Mouse (Mus musculus) heart, postnatal 4 days (tissue): ENCODE results near the gene Kansl1. TPM values are rescaled to one million over a fixed set of nuclear protein-coding genes. Genes with fewer than 3 reads are reported as not detected.

ENCODE experiments used
- DNase-seq: peaks from one replicate; pipeline ENCODE4 v3.0.0; 2021
- total RNA-seq, 2 experiments: library from RNA; stranded (reverse); gene quantifications; 2 replicates each; pipeline ENCODE4 v1.2.3; 2021

The Kansl1 gene
- total RNA-seq, 2 experiments from 2014 or later, result 35.5 TPM

DNA sequence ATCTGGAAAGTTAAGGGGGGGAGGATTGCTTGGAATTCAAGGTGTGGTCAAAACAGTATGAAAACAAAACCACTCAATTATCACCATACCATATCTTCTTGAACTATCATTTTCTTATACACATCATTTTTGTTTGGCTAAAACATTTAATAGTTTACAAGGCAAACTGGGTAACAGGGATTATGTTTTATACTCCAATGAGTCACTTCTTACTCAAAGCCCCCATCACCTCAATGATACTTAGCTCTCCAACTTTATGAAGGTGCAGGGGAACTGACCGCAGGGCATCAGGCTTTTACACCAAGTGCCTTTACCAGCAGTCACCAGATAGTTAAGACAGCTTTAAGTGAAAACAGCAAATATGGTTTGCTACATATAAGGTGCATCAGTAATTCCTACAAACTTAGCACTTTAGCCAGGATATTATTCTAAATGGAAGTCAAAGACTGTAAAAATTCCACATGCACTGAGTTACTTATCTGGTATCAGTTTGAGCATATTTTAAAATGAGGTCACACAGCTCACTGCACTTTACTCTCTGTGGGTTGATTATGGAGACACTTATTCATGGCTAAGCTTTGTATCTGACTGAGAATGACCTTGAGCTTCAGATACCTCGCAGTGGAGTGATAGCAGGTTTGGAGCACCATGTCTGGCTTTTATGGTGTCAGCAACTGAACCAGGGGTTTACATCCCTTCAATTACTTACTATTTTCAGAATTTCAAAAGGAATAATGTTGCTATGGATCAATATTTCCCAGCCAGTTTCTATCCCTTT, 104.6 kb downstream of the Kansl1 start:
- DNase-seq, result no peak

DNA sequence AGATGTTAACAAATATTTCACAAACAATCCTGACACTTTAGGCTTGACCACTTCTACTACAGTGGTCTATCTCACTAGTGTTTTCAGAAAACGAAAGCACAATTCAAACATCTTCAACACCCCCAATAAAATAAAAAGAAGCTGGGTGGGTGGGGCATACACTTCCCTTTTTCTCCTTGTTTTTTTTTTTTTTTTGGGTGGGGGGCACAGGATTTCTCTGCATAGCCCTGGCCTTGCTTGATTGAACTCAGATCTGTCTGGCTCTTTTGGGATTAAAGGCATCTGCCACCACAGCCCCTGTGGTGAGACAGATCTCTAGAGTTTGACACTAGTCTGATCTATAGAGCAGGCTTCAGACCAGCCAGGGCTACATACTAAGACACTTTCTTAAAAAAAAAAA, 106.0 kb downstream of the Kansl1 start:
- no peak for DNase-seq

DNA sequence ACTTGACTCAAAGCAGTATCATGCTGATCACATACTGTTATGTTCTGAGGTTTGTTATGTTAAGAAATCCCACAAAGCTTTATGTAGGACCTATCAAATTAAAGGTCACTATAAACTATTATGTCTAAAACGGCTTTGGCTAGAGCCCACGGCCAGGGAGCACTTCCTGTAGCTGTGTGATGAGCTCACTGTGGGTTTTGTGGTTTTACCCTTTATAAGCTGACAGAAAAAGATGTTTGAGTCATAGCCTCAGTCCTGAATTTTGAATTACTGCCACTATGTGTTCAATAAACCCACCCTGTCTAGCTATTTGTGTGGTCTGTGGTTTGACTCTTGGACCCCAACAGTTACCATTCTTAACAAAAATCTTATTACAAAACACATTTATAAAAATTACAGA, 106.9 kb downstream of the Kansl1 start:
- no peak for DNase-seq

DNA sequence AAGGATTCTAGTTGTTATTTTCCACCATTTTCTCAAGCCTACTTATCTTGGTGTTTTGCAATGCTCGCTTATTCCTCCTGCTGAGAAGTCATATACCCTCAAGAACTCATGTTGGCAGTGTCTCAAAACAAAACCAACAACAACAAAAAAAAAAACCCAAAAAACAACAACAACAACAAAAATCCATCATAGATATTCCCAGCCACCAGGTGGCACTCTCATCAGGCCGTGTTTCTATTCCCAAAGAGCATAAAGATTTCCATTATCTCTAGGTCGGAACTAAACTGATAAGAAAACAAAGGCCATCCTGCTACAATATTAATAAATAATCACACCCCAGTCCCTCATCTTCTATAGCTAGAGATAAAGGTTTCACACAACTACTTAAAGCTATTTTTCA, 121.7 kb downstream of the Kansl1 start:
- peak; percentile 35 for DNase-seq

DNA sequence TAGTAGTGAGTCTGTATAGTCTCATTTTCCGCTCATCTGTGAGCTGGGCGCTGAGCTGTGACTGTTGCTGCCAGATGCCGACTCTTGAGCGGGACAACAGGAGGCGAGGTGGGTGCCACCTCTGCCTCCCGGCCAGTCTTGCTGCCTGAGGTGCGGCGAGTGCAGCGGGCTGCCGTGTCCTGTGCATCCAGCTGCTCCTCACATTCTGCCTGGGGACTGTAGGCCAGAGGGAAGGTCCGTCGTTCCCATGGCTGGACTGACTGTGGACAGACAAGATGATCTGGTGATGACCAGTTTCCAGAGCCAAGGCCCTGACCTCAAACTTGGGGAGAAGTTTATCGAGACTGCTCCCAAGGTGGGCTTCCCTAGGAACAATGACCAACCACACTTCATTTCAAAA, 133.7 kb downstream of the Kansl1 start:
- no peak for DNase-seq

DNA sequence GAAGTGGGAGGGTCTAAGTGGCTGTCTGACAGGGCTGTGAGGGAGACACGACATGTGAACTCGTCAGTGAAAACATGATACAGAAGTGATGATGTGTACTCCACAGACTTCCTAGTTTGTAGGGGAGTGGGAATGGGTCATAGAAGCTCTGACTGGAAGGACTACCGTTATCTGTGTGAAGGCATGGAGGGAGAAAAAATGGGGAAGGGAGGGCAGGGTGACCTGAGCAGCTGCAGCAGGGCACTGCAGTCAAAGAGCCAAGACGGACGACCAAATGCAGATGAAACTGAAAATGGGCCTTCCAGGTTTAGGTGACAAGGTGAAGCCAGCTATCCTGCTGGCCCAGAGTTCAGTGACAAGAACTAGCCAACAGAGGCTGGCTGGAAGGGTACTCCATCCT, 134.5 kb downstream of the Kansl1 start:
- no peak for DNase-seq

DNA sequence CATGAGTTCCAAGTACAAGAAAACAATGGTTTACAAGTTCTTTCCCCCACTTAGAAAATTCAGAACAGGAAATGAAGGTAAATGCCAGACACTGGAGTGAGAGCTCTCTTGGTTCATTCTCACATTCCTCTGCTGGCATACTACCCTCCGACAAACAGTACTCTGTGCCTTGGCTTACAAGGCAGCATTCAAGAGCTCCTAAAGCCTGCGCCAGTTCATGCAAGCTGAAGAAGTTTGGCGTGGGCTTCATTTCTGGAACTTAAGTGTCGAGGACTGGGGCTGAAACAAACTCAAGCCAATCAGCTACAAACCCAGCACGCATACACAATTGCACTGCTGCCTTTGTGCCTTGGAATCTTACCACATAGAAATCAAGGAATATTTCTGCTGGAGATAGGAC, 136.6 kb downstream of the Kansl1 start:
- no peak for DNase-seq

DNA sequence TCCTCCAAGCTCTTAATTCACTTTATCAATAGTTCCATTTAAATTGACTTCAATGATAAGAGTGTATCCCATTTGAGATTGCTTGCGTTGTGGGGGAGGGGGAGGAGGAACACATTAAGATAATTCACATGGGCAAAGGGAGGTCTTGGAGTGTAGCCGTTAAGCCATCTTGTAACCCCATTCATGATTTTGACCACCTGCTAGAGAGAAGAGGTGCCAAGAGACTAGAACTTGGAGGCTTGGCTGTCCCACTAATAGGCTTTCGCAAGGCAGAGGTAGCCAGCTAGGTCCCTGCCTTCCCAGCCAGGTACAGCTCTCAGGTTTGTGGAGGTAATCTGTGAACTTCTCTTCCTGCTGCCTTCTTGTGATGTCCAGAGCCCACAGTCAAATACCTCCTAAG, 137.5 kb downstream of the Kansl1 start:
- no peak for DNase-seq

DNA sequence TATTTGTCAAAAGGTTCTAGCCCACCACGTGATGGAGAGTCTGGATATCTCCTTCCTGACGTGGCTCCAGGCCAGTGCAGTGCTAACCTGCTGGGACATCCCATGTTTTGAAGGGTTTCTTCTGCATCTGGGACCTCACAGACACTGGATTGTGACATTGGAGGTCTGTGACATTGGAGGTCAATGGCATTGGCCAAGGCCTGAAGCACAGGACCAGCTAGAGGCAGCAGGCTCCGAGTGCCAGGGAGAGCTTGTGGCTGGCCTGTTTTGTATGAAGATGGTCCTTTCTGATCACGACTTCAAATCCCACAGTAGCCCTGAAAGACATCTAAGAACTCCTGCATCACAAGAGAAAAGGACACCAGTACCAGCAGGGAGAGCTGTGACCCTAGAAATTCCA, 138.5 kb downstream of the Kansl1 start:
- DNase-seq, result no peak

DNA sequence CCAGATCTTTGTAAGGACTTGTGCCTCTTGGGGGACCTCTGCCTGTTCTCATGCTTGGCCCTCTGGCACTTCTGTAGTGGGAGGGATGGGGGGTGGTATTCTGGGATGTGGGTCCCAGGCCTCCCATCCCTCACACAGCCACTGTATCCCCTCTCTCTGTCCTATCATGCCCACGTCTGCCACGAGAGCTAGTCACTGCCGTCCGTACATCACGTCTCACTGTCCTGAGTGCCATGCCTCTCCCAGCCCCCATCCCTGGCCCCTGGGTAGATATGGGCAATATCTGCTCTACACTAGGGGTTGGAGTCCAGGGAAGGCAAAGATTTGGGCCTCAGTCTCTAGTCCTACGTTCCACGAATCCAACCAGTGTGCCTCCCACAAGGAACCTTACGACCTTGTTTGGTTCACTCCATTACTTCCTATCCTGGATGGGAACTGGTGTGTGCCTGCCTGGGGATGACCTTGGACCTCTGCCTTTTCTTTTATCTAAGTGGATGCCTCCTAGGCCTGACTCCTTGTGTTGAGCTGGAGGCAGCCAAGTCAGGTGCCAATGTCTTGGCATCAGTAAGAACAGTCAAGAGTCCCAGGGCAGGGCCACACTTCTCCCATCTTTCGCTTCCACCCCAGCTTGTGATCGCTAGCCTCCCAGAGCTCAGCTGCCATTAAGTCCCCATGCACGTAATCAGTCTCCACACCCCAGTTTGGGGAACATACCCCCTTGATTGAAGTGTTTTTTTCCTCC, 139.3 kb downstream of the Kansl1 start:
- no peak for DNase-seq

DNA sequence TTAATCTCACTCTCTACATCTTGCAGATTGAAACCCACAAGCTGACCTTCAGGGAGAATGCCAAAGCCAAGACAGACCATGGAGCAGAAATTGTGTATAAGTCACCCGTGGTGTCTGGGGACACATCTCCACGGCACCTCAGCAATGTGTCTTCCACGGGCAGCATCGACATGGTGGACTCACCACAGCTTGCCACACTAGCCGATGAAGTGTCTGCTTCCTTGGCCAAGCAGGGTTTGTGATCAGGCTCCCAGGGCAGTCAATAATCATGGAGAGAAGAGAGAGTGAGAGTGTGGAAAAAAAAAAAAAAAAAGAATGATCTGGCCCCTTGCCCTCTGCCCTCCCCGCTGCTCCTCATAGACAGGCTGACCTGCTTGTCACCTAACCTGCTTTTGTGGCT, 140.7 kb downstream of the Kansl1 start:
- no peak for DNase-seq

DNA sequence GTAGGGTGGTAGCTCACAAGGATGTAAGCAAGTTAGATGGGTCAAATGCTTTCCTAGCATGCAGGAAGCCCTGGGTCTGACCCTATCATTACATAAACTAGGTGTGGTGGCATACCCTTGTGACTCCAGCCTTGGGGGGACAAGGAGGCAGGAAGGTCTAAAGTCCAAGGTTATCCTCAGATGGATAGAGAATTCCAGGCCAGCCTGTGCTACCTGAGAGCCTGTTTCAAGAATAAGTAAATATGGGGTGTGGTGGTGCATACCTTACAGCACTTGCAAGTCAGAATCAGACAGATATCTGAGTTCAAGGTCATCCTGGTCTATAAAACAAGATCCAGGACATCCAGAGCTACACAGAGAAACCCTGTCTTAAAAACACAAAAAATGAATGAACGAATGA, 141.2 kb downstream of the Kansl1 start:
- DNase-seq, result no peak

DNA sequence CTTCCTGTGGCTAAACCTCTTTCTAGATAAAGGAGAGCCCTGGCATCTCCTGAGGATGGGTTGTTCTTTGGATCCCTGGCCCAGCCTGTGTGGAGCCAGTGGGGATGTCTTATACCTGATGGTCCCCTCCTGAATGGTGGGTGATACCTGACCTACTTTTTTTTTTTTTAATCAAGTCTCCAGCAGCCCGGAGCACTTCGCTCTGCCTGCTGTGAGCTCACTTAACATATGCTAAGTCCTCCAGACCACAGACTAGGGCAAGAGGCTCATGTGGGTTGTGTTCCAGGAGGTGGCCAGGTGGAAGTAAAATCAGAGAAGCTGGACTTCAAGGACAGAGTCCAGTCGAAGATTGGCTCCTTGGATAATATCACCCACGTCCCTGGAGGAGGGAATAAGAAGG, 146.5 kb downstream of the Kansl1 start:
- no peak for DNase-seq

DNA sequence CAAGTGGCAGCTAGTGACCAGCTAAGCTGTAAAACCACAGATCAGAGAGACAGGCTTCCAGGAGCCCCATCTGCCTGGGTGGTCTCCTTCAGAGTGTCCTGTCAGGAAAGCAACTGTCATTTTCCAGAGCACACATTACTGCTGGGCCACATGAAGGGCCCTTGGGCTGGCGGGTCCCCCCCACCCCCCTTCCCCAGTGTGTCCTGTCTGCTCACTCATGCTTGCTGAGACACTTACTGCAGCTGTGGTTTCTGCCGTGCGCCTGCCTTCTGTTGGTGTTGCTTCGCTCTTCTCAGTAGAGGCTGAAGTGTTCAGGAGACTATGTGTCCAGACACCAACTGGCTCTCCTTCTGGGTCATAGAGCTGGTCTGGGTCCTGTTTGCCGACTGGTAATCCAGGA, 148.2 kb downstream of the Kansl1 start:
- no peak for DNase-seq

DNA sequence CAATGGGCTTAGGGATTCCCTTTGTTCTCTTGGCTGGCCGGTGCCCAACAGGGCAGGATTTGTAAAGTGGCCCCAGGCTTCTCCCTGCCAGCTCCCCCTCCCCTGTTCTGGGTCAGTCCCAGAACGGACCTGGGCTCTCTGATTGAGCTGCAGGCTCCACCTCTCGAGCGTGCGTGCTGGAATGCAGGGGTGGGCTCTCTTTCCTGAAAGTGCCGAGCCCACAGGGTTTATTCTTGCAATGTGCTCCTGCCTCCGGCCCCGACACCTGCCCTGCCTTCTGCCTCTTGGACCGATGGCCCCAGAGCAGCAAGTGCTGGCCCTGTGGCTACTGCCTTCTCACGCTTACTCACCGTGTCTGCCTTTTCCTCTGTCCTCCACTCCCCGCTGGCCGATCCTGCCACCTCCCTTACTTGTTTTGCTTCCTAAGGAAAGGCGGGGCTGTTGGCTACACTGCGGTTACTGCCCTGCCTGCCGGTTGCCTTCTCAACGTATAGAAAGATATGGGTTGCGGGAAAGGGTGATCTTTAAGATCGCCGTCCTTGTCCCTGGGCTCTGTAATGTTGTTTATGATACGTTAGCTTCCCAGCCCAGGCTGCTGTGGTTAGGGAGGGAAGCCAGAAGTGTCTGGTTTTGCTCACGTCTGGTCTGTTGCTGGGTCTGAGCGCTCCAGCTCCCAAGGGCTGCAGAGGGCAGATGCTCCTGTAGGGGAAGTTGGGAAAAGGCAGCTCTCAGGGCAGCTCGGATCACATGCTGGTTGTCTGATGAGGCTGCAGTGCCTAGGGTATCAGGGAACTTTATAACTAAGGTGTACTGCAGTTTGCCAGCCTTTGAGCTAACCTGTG, 149.5 kb downstream of the Kansl1 start:
- DNase-seq, result peak; percentile 42

DNA sequence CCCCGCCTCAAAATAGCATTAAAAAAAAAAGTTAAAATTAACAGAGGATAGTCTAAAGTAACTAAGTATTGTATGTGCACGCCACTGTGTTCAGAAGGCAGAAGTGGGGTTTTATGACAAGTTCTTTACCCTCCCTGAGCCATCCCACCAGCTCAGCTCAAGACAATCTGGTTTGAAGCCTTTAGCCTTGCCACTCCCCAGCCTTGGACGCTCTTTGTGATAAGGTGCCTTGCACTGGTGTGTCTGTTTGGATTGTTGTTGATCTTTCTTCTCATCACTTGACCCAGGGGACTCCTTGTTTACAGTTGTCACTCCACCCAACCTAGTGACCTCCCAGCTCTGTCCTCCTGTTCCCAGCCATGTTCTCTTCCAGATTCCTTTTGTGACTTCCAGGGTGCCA, 151.0 kb downstream of the Kansl1 start:
- DNase-seq, result no peak

DNA sequence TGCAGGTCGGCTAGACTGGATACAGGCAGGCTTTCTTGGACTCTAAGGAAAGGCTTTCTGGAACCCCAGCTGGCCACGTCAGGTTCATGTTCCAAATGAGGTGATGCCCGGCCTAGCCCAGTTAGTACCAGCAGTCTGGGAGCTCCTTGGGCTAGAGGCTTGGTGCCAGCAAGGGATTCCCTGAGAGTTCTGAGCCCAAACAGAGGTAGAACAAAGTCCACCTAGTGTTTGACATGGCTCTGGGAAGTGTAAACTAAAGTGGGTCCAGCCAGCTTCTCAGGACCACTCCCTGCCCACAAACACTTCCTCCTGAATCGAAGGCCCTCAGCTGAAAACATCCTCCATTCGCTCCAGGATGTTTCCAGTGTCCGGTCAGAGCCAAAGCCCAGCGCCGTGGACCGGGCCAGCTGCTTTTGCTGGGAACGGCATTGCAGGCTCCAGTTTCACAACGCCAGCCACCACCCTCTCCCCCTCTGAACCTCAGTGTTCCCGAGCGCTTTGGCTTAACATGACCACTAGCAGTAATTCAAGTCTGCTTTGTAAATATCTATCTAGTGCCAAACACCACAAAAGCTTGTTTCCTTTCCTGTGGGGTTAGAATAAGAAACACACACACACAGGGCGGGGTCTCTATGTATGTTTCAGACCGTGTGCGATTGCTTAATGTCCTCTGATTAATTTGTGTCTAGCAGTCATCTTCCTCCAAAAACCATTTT, 151.8 kb downstream of the Kansl1 start:
- DNase-seq, result peak; percentile 35

DNA sequence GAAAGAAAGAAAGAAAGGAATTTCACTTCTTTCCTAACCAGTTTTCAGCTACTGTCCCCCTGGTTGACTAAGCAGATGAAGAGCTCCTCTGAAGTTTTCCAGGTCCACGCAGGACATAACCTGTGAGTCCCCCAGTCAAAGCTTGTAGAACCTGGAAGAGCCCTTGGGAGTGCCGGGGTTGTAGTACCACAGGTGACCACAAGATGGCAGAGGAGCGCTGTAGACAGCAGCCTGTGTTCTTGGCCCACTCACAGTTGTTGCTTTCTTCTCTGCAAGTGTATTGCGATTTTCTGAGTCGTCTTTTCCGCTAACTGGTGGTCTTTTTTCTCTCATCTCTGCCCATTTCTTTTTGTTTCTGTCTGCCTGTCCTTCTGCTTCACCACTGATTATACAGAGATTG, 153.0 kb downstream of the Kansl1 start:
- DNase-seq, result peak; percentile 88

DNA sequence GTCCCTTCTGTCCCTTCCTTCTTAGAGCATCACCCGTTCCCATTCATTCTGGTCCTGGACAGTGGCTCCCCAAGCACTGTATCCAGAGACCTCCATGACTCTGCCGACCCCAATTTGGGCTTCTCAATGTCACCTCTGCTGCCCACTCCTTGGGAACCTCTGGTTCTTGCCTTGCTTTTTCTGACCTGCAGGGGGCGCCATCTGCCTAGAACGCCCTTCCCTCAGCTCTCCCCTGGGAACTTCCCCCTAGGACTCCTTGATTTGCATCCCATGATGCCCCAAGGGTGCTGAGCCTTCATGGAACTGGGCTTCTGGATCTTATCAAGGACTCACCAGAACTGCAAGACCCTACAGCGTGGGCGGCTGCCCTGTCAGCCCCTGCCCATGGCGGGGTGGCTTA, 157.0 kb downstream of the Kansl1 start:
- no peak for DNase-seq

DNA sequence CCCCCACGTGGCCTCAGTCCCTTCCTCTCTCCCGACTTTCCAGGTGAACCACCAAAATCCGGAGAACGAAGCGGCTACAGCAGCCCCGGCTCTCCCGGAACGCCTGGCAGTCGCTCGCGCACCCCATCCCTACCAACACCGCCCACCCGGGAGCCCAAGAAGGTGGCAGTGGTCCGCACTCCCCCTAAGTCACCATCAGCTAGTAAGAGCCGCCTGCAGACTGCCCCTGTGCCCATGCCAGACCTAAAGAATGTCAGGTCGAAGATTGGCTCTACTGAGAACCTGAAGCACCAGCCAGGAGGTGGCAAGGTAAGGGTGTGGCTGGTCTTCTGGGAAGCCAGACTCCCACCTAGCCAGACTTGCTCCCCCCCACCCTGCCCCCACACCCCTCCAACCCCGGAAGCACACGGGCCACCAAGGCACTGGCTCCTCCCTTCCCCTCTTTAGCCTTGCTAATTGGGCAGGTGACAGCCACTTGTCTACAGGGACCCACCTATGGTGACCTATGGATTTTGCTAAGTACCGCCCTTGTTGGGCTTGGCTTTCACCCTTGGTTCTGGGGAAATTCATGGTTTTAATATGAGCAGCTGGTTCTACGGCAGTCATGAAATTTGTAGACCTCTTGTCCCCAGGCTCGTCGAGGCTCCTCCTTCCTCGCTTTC, 158.3 kb downstream of the Kansl1 start:
- no peak for DNase-seq

DNA sequence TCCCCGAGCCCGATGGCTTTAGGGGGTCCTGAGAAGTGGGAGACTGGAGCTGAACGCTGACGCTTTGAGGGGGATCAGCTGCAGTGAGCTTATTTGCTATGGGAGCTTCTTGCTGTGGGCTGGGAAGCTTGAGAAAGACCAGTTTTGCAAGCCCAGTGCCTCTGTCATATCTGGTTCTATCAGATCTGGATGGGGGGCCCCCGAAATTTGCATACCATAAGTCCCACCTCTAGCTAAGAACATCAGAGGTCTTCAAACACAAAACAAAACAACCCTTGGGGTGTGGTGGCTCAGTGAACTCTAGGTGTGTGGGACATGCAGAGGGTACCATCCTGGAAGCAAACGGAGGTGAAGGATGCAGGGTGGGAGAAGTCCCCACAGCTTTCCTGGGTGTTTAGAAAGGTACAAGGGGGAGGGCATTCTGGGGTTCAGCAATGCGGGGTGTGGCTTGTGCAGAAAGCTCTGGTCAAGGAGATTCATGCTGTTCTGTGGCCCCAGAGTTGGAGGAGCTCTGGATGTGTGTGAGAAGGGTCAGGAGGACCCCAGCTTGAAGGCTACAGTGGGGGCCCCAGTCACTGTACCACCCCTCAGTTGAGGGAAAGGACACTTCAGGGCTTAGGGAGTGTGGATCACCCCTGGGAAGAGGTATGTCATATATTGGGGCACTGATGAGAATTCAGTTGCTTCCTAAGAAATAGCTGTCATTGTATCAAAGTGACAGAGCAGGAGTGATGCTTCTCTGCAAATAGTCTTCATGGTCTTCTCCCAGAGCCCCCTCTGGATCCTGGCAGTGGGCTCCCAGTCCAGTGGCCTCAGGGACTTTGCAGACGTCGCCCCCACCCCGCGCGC, 159.1 kb downstream of the Kansl1 start:
- no peak for DNase-seq
